Mouse (Mus musculus) lung, adult 2 months (tissue): ENCODE results near the gene Rfx3.

Source experiments
- CTCF ChIP-seq: fragments of 200-500 bp; IDR thresholded peaks from 2 replicates; pipeline ENCODE4 v1.5.1; 2011; ENCODE audit warnings: mild to moderate bottlenecking, low read length, control low read depth; ENCODE audit not compliant: insufficient read depth
- POLR2A ChIP-seq: fragments of 200-500 bp; IDR thresholded peaks from 2 replicates; pipeline ENCODE4 v1.6.1; 2011; ENCODE audit warnings: low read depth, mild to moderate bottlenecking, control low read depth, low read length, borderline replicate concordance; ENCODE audit errors: extremely low read depth

DNA sequence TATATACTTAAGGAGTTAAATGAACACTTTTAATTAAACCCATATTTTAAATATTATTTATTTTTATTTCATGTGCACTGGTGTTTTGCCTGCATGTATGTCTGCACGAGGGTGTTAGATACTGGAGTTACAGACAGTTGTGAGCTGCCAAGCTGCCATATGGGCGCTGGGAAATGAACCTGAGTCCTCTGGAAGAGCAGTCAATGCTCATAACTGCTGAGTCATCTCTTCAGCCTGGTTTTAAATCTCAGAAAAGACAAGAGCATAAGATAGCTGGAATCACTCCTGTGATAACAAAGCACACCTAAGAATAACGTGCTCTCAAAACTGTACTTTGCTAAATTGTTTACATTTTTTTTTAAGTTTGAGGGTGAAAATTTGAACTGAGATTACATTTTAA lies 172.3 kb downstream of the Rfx3 start:
- TF ChIP-seq POLR2A (no peak), CTCF (no peak)
